Mouse (Mus musculus): ENCODE measurements around the gene Olfr1350.
"Not testable (repeated sequence)": the region's sequence is repeated elsewhere in the genome, so short reads cannot be mapped to it uniquely, and the experiment has no call there.

The Olfr1350 gene

DNA sequence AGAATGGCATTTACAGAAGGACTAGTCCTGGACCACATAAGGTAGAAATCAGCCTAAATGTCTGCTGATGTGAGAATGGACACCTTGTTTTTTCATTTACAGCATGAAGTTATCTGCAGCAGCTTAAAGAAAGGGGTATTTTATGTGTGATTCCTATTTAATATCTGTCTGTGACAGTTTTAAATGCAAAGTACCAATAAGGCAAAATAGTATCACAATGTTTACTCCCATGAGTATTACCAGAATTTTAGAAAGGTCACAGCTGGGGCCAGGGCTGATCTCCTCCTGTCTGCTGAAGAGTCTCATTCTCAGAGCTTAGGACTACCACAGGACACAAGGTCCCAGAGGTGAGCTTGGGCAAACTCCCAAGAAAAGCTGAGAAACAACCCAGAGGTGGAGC, at the start of gene Olfr1350:
TSS of gene Olfr1350 (plus strand) at position 301 of the 400 bp plus-strand sequence.
- DNase-seq (ENCODE audit: low read depth), result no peak

DNA sequence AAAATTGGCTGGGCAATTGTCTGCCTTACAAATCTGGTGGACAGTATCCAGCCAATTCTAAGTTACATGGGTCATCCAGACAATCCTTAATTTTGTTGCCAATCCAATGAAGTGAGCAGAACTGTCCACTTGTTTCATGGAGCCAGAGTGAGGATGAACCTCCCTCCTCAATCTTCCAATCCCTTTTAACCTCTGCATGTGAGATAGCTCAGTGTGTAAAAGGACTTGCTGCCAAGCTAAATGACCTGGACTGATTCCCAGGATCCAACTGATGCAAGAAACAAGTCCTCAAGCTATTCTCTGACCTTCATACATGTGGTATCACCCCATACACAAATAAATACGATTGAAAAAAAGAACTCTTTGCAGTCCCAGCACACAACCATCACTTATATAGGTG, 43.0 kb upstream of the Olfr1350 start:
- no peak for DNase-seq (ENCODE audit: low read depth)

DNA sequence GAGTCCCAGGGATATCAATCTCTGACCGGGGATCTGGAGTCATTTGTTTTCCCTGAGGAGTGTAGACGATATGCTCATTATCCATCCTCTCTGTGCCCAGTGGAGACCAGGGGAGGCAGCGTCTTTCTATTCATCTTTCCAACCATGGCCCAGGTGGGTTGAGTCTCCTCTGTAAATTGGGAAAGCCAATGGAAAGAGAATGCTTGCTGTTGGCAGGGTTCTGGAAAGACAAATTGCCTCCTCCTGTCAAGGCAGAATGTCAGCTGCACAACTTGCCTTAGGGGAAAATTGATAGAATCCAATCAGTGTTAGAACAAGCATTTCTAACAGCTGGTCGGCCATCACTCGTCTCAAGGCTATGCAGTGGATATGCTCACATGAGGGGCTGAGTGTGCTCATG, 41.8 kb upstream of the Olfr1350 start, which contains the start of gene Olfr1349:
TSS of gene Olfr1349 (minus strand) at position 101 of the 400 bp plus-strand sequence.
- DNase-seq (ENCODE audit: low read depth), result no peak

- DNase-seq (ENCODE audit: low read depth), result no peak
Observed at GRCm38 (mm10) chr7:6525001-6525400, 39.6 kb upstream of the Olfr1350 start.

DNA sequence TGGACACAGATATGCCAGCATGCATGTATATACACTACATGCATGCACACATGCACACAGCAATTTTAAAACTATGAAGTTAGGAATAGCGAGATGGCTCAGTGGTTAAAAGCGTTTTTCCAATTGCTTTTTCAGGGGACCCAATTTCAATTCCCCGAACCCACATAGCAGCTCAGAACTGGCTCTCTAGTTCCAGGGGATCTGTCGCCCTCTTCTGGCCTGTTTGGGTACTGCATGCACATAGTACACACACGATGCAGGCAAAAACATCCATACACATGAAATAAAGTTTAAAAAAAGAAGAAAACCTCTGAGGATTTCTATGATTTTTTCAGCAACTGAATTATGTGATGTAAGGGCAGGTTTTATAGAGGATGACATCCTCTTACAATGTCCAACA, 38.5 kb upstream of the Olfr1350 start:
- peak; percentile 6 for DNase-seq (ENCODE audit: low read depth)

DNA sequence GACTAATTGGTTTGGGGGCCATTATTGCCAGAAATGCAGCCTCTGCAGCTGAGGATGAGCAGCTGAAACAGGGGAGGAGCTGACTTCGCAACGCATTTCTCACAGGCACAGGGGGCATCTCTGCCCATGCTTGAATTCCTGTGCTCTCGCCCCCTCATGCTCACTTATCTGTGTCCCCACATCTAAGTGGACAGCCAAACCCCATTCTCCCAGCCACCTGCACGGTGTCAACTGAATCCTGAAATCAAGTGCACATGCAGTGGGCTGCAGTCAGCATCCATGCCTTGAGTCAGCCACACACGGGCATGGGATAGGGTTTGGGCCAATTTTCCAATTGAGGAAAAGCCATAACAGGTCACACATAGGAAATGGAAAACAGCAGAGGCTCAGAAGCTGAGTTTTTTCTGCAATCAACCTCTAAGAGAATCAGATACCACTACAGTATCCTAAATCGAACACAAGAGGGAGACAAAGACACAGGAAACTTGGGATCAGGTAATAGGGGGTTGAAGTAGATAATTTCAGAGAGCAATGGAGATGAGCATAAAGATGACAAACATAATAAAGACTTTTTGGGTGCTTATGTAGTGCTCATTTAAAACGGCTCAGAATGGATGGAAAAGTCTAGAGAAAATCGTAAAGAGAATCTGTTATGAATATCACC, 21.6 kb downstream of the Olfr1350 start:
- DNase-seq (ENCODE audit: low read depth), result no peak

DNA sequence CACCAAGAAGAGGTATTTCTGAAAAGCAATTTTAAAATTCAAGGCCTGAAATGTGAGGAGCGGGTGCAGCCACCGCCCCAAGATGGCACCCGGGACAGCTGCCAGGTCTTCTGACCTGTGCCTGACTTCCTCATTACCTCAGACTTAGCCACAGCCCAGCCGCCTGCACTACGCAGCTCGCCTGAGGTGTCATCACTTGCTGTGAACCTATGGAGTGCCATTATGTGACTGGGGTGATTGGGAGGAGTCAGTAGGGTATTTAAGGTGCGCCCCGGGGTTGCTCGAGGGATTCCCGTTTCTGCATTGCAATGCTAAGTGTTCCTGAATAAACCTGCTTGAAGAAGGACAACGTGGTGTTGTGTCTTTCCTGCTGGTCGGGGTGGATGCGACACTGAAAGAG, 24.1 kb downstream of the Olfr1350 start:
- DNase-seq (ENCODE audit: low read depth), result not testable (repeated sequence)

- DNase-seq (ENCODE audit: low read depth), result no peak
Observed at GRCm38 (mm10) chr7:6603331-6603730, 38.7 kb downstream of the Olfr1350 start.

All from naive thymus-derived CD4-positive, alpha-beta T cell, adult 2 months (primary cell).